Comparison of ENCODE assay signal across 11 mouse cellular contexts in the genomic region with DNA sequence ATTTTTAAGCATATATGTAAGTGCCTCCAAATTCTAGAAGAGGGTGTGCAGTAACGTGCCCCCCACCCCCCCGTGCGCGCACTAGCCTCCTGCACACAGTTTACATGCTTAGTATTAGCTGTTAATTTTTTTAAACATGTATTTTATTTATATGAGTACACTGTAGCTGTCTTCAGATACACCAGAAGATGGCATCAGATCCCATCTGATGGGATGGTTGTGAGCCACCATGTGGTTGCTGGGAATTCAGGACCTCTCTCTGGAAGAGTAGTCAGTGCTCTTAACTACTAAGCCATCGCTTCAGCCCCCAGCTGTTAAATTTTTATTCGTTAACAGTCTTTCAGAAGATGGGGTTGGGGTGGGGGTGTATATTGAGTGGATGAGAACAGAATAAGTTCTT. TPM values are rescaled to one million over a fixed set of nuclear protein-coding genes. Genes with fewer than 3 reads are reported as not detected.
DNase-seq lines count a peak whose midpoint lies in the region; ATAC-seq and TF ChIP-seq lines count a peak whose summit lies in the region.
"Had no signal": no experiment of that assay in that cellular context is flagged by ENCODE, and none has a peak within 500 bp of the region (broad histone marks: within the 10 kb centered on the region; RNA-seq: fewer than 3 reads in every experiment).

No protein-coding gene starts in this region.

- no peak overlapping the region for H3K9ac ChIP-seq in forebrain, embryonic 16.5 days (replicated peaks; ENCODE audit: low read depth, low read length)
- H3K9ac ChIP-seq: embryonic facial prominence, embryonic 13.5 days; limb, embryonic 15.5 days had no signal

- no peak overlapping the region for H3K4me3 ChIP-seq in cerebellum, adult 2 months (replicated peaks; ENCODE audit: insufficient read depth, low read depth, low read length)
- H3K4me3 ChIP-seq in forebrain, embryonic 16.5 days (replicated peaks; ENCODE audit: low read length): no peak overlapping the region
- H3K4me3 ChIP-seq: embryonic facial prominence, embryonic 13.5 days; limb, embryonic 15.5 days had no signal

- H3K4me1 ChIP-seq in cerebellum, adult 2 months (ENCODE audit: control insufficient read depth, insufficient read depth, low read length): no peaks in the 10 kb centered on the region
- H3K4me1 ChIP-seq in forebrain, embryonic 16.5 days (replicated peaks; ENCODE audit: control insufficient read depth, insufficient read depth, low read length): no peaks in the 10 kb centered on the region
- H3K4me1 ChIP-seq: embryonic facial prominence, embryonic 13.5 days; limb, embryonic 15.5 days had no signal

- no peaks in the 10 kb centered on the region for H3K9me3 ChIP-seq in forebrain, embryonic 16.5 days (ENCODE audit: control insufficient read depth, low read length)
- H3K9me3 ChIP-seq: embryonic facial prominence, embryonic 13.5 days; limb, embryonic 15.5 days had no signal

- 80% methylated on average over 6 of the region's 6 CpGs for WGBS in cerebellum, adult 2 months
- WGBS in forebrain, embryonic 16.5 days: 95% methylated on average over 6 of the region's 6 CpGs

- no peaks in the 10 kb centered on the region for H3K27me3 ChIP-seq in cerebellum, adult 2 months (ENCODE audit: control insufficient read depth, insufficient read depth, low read length)
- no peaks in the 10 kb centered on the region for H3K27me3 ChIP-seq in forebrain, embryonic 16.5 days (replicated peaks; ENCODE audit: control insufficient read depth, insufficient read depth, low read length)
- H3K27me3 ChIP-seq: embryonic facial prominence, embryonic 13.5 days; limb, embryonic 15.5 days had no signal

- no peak for DNase-seq in cerebellum, adult 2 months
- DNase-seq in cerebellum, adult 9-11 months: no peak
- peak; percentile 14 for DNase-seq in kidney, postnatal 14 days
- no peak for DNase-seq in kidney, postnatal 25 days
- peak; percentile 8 for DNase-seq in 3134 (ENCODE audit: extremely low read depth, insufficient read length, low spot score)
- DNase-seq in heart, adult 11 months: no peak
- DNase-seq: heart, postnatal 10 days had no signal

- ATAC-seq in forebrain, embryonic 16.5 days: peak; percentile 63
- no peak for ATAC-seq in megakaryocyte, adult 5-6 weeks (ENCODE audit: poor library complexity, severe bottlenecking)

- no peak overlapping the region for H3K27ac ChIP-seq in cerebellum, adult 2 months (ENCODE audit: insufficient read depth, low read length)
- H3K27ac ChIP-seq in forebrain, embryonic 16.5 days (ENCODE audit: low read length): no peak overlapping the region
- H3K27ac ChIP-seq: embryonic facial prominence, embryonic 13.5 days; limb, embryonic 15.5 days had no signal

- TF ChIP-seq CTCF in cerebellum, adult 2 months (IDR thresholded peaks at IDR 0.05; ENCODE audit: borderline replicate concordance, insufficient read depth, low read depth, low read length): peak; percentile 11; the same call in 1 of the 2 replicates

- H3K4me2 ChIP-seq in forebrain, embryonic 16.5 days (ENCODE audit: low read length): no peak overlapping the region
- H3K4me2 ChIP-seq: embryonic facial prominence, embryonic 13.5 days; limb, embryonic 15.5 days had no signal

- TF ChIP-seq POLR2A in cerebellum, adult 2 months (IDR thresholded peaks at IDR 0.05; ENCODE audit: borderline replicate concordance, insufficient read depth, low read length): no peak

- H3K36me3 ChIP-seq in forebrain, embryonic 16.5 days (ENCODE audit: control insufficient read depth, insufficient read depth): peaks cover 15% of the 10 kb centered on the region

RNA-seq across cellular contexts. Expression of gene Rc3h1, which starts 29.3 kb away (rescaled TPM):
- 12.0 TPM in 2 replicates for polyA plus RNA-seq in cerebellum, adult 2 months (2012; rRNA removed)
- polyA plus RNA-seq in forebrain, embryonic 16.5 days (2015; fragmentation: Nextera tagmentation; extraction: Ambion mirVana): 8.1 and 8.2 TPM in 2 replicates
- 28.8 and 33.1 TPM in 2 replicates for total RNA-seq in megakaryocyte, adult 5-6 weeks (2015)
- total RNA-seq in megakaryocyte, adult 5-6 weeks (2017): 15.3 and 17.4 TPM in 2 replicates

RNA-seq across cellular contexts. Expression of gene Serpinc1, which starts 42.8 kb away (rescaled TPM):
- polyA plus RNA-seq in cerebellum, adult 2 months (2012; rRNA removed): 0.18 and 0.30 TPM in 2 replicates
- 3.0 and 3.5 TPM in 2 replicates for polyA plus RNA-seq in forebrain, embryonic 16.5 days (2015; fragmentation: Nextera tagmentation; extraction: Ambion mirVana)
- 0.16 and 1.1 TPM in 2 replicates for total RNA-seq in megakaryocyte, adult 5-6 weeks (2015)
- total RNA-seq in megakaryocyte, adult 5-6 weeks (2017): 0.61 and 1.4 TPM in 2 replicates

Comparison
In these comparisons a context has a peak if more than half of its experiments do, and no peak if none do; other contexts are left out.
1. DNase-seq: peak in kidney, postnatal 14 days (single experiment) and 3134 (single experiment); none in cerebellum, adult 2 months (0 of 2), cerebellum, adult 9-11 months (single experiment), kidney, postnatal 25 days (0 of 2) and heart, adult 11 months (single experiment).